Mouse (Mus musculus): ENCODE results near the gene Ass1.

Gene Ass1

GRCm38 (mm10) chr2:31494315-31494714, 24.3 kb downstream of the Ass1 start:
- TF ChIP-seq GATA4 (IDR thresholded peaks at IDR 0.05; ENCODE audit: insufficient replicate concordance, low read length), result no peak

- no peak for TF ChIP-seq GATA4 (IDR thresholded peaks at IDR 0.05; ENCODE audit: insufficient replicate concordance, low read length)
Measured at GRCm38 (mm10) chr2:31495046-31495476, 25.1 kb downstream of the Ass1 start.

DNA sequence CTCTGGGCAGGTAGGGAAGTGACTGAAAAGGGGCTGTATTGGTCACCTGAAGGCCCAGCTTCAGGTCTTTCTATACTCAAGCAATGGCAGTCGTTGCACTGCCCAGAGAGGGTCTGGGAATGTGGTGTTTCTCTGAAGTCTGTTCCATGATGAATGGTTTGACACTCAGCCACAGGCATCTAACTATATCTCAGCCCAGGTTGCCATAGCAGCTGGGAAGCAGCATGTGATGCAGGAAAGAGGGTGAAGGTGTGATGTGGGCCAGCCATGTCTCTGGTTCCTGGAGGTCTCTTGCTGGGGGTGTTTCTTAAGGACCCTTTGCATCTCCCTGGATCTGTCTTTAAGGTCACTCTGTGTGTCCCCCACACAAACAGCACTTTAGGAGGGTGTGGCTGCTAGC, 26.1 kb downstream of the Ass1 start:
- no peak for TF ChIP-seq GATA4 (IDR thresholded peaks at IDR 0.05; ENCODE audit: insufficient replicate concordance, low read length)

GRCm38 (mm10) chr2:31497113-31497512, 27.1 kb downstream of the Ass1 start:
- no peak for TF ChIP-seq GATA4 (IDR thresholded peaks at IDR 0.05; ENCODE audit: insufficient replicate concordance, low read length)

GRCm38 (mm10) chr2:31497635-31498034, 27.6 kb downstream of the Ass1 start:
- TF ChIP-seq GATA4 (IDR thresholded peaks at IDR 0.05; ENCODE audit: insufficient replicate concordance, low read length), result no peak

- no peak for TF ChIP-seq GATA4 (IDR thresholded peaks at IDR 0.05; ENCODE audit: insufficient replicate concordance, low read length)
Measured at GRCm38 (mm10) chr2:31499327-31500291, 29.6 kb downstream of the Ass1 start.

GRCm38 (mm10) chr2:31500292-31501204, 30.5 kb downstream of the Ass1 start:
- no peak for TF ChIP-seq GATA4 (IDR thresholded peaks at IDR 0.05; ENCODE audit: insufficient replicate concordance, low read length)

DNA sequence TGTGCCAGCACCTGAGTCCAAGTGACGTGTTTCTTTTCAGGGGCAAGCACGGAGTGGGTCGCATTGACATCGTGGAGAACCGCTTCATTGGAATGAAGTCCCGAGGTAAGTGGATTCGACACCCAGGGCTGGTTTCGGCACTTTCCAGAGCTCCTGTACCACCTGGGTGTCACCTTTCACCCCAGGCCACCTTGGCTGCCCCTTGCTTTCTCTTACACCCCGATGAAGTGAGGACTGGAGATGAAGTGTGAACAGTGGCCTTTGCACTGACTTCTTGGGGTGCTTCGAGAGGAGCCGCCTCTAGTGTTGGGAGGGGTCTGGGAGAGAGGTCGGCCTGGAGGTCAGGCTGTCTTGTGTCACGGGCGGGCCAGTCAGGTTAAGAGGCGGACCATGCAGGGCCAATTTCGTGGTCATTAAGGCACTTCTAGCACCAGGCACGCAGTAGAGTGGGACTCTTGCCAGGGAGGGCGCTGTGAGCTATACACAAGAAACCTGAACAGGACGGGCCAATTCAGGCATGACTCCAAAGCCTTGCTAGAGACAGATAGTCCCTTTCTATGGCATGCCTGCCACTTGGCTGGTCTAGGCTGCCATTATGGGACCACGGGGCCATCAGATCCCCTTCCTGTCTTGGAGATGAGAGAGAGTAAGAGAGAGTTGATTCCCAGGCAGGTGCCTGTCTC, 31.6 kb downstream of the Ass1 start:
- no peak for TF ChIP-seq GATA4 (IDR thresholded peaks at IDR 0.05; ENCODE audit: insufficient replicate concordance, low read length)

DNA sequence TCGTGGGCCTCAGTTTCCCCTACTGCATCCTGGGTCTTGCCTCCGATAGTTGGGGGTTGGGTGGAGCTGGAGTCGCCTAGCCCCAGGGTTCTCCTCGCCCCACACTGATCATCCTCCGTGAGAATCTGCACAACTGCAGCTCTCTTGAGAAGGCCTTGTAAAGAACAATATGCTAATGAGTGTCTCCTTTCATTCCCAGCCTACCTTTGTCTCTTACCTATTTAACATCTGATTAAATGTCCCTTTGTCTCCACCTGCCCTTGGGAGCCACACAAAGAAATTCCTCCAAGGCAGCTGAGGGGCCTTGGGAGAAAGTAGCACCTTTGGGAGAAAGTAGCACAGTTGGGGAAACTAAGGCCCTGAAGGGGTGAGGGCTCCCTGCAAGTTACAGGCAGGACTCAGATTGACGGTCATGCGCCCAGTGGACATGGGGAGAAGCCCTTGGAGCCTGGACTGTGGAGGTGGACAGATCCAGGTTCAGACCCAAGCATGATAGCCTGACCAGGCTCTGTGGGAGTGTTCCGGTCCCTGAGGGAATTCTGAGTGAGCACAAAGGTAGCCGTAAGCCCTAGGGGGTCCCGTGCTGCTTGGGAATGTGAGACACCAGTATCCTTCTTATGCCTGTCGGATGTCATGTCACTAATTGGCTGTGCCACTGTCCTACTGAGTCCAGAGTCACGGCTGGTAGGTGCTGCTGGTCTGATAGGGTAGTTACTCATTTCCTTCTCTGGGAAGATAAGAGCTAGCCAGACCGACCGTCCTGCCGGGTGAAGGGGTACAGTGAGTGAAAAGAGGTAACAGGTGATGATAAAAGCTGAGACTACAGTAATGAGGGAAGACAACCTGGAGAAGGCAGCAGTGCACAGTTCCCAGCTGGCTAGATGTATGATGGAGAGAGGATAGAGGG, 32.9 kb downstream of the Ass1 start:
- TF ChIP-seq GATA4 (IDR thresholded peaks at IDR 0.05; ENCODE audit: insufficient replicate concordance, low read length), result no peak

GRCm38 (mm10) chr2:31505472-31505871, 35.5 kb downstream of the Ass1 start:
- no peak for TF ChIP-seq GATA4 (IDR thresholded peaks at IDR 0.05; ENCODE audit: insufficient replicate concordance, low read length)

- no peak for TF ChIP-seq GATA4 (IDR thresholded peaks at IDR 0.05; ENCODE audit: insufficient replicate concordance, low read length)
Measured at GRCm38 (mm10) chr2:31508851-31509250, 38.8 kb downstream of the Ass1 start.

DNA sequence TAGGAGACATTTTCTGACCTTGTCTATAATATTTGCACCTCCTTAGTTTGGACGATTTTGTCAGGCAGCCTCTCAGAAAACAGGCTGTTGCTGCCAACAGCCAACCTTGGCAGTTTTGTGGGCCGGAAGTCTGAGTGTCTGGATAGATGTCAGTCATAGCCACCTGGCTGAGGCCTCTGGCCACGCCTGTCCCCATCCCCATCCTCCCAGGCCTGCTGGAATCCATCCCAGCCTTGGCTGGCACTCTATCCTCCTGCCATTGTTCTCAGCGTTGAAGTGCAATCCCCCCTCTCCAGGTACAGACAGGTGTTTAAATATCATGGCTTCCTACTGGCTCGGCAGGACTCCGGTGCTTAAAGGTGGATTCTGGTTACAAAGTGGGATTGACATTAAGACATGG, 41.3 kb downstream of the Ass1 start:
- no peak for TF ChIP-seq GATA4 (IDR thresholded peaks at IDR 0.05; ENCODE audit: insufficient replicate concordance, low read length)

GRCm38 (mm10) chr2:31516557-31516956, 46.5 kb downstream of the Ass1 start:
- TF ChIP-seq GATA4 (IDR thresholded peaks at IDR 0.05; ENCODE audit: insufficient replicate concordance, low read length), result no peak

DNA sequence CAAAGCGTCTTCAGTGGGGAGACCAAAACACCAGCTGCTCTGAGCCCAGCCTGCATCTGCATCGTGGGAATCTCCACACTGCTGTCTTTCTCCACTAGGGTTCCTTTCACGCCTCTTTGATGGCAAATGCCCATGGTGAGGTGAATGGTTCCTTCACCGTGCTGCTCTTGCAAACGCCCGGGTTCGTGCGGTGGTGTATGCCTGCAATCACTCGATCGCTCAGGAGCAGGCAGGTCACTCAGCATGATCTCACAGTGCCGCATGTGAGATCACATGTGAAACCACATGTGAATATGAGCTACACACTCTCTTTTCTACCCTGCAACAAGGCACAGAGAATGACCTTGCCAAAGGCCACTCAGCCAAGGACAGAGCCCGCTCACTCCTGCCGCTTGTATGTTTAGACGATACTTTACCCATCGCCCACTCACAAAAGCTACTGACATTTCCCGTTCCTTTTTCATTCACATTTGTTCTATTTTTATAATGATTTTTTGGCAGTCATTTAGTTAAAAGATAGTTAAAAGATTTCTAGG, 51.9 kb downstream of the Ass1 start:
- no peak for TF ChIP-seq GATA4 (IDR thresholded peaks at IDR 0.05; ENCODE audit: insufficient replicate concordance, low read length)

Data from liver, adult (tissue).